Mouse (Mus musculus): ENCODE results near the gene 1700129C05Rik. TPM values are rescaled to one million over a fixed set of nuclear protein-coding genes. Genes with fewer than 3 reads are reported as not detected.

The 1700129C05Rik gene
- not detected in 2 replicates for total RNA-seq (2023)

GRCm38 (mm10) chr14:59142793-59143192 lies at the start of gene 1700129C05Rik:
TSS of gene 1700129C05Rik (minus strand) at chr14:59142893.

GRCm38 (mm10) chr14:59178649-59179048 lies 36.0 kb upstream of the 1700129C05Rik start, which contains the start of gene Gm5142:
TSS of gene Gm5142 (minus strand) at chr14:59178749.

Other genes with a start within 250 kb of the 1700129C05Rik start
- not detected in 2 replicates for gene Gm5142, start 35.9 kb upstream of the 1700129C05Rik start, total RNA-seq (2023)
- gene Rcbtb1, start 58.3 kb upstream of the 1700129C05Rik start, total RNA-seq (2023), result 7.1 and 8.9 TPM in 2 replicates
- not detected in 2 replicates for gene Gm6904, start 117.3 kb upstream of the 1700129C05Rik start, total RNA-seq (2023)
- gene Phf11a, start 154.6 kb upstream of the 1700129C05Rik start, total RNA-seq (2023), result 0.59 TPM in 1 of 2 replicates, not detected in the other
- 1.3 and 6.2 TPM in 2 replicates for gene Phf11b, start 198.5 kb upstream of the 1700129C05Rik start, total RNA-seq (2023)
- gene Phf11d, start 222.6 kb upstream of the 1700129C05Rik start, total RNA-seq (2023), result 1.3 and 3.2 TPM in 2 replicates